Mouse (Mus musculus): ENCODE results near the gene Mcm2. TPM values are rescaled to one million over a fixed set of nuclear protein-coding genes. Genes with fewer than 3 reads are reported as not detected.
A peak's percentile ranks its signal among the peaks of the same experiment; 100 is the strongest.

Gene Mcm2
- polyA plus RNA-seq, 1 experiment, result 42.1 TPM

- H3K4me3 ChIP-seq, result no peak overlapping the region
Measured at GRCm38 (mm10) chr6:88905042-88905441, 6.5 kb upstream of the Mcm2 start.

DNA sequence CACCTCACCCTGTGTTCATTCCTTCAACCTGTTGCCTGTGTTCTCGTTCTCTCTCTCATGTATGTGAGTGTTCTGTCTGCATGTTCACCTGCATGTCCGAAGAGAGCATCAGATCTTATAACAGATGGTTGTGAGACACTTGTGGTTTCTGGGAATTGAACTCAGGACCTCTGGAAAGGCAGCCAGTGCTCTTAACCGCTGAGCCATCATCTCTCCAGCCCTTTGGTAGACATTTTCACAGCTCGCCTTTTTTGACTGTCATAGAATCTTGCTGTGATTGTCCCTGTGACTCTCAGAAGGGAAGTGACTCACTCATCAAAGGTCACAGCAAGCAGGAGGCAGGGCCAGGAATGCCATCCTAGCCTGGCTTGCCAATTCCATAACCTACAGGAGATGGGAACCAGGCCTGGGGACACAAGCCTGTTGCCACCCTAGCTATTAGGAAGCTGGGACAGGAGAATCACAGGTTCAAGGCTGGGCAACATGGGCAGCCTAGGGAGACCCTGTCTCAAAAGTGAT, 5.9 kb upstream of the Mcm2 start:
- no peak overlapping the region for H3K4me3 ChIP-seq
- peak overlapping the region; percentile 12 for H3K4me2 ChIP-seq (ENCODE audit: low read depth)
- H3K27me3 ChIP-seq (ENCODE audit: control insufficient read depth, insufficient read depth, insufficient read length), result no peaks in the 10 kb centered on the region
- TF ChIP-seq MYOD1 (IDR thresholded peaks at IDR 0.05; ENCODE audit: control insufficient read depth in 1 of 3, insufficient read length in 2 of 3, low read depth in 2 of 3) (no peak), SRF (IDR thresholded peaks at IDR 0.05; ENCODE audit: control insufficient read depth, insufficient read length, low read depth) (no peak), MYOG (IDR thresholded peaks at IDR 0.05; ENCODE audit: control insufficient read depth in 1 of 3, insufficient read depth in 1 of 3, insufficient read length in 2 of 3, low read depth in 2 of 3) (no peak), POLR2AphosphoS2 (IDR thresholded peaks at IDR 0.05; ENCODE audit: insufficient read length, low read depth) (no peak), MAX (IDR thresholded peaks at IDR 0.05; ENCODE audit: low read depth) (no peak), TCF12 (IDR thresholded peaks at IDR 0.05; ENCODE audit: insufficient read depth, poor library complexity, severe bottlenecking) (no peak), TCF3 (IDR thresholded peaks at IDR 0.05; ENCODE audit: insufficient read length, low read depth) (no peak)
- no peak overlapping the region for H3ac ChIP-seq (ENCODE audit: control insufficient read depth, insufficient read length)
- H3K79me2 ChIP-seq (ENCODE audit: control insufficient read depth, insufficient read depth), result peaks cover 6% of the 10 kb centered on the region
- no peaks in the 10 kb centered on the region for H3K36me3 ChIP-seq (ENCODE audit: control insufficient read depth, insufficient read depth)

More at GRCm38 (mm10) chr6:88905042-88905441, 6.5 kb upstream of the Mcm2 start:
- TF ChIP-seq REST (IDR thresholded peaks at IDR 0.05; ENCODE audit: insufficient read depth, insufficient read length) (no peak), TCF12 (IDR thresholded peaks at IDR 0.05; ENCODE audit: insufficient read depth, poor library complexity, severe bottlenecking) (no peak), E2F4 (IDR thresholded peaks at IDR 0.05; ENCODE audit: insufficient read depth) (no peak), MYOG (IDR thresholded peaks at IDR 0.05; ENCODE audit: control insufficient read depth in 1 of 3, insufficient read depth in 1 of 3, insufficient read length in 2 of 3, low read depth in 2 of 3) (no peak), MYOD1 (IDR thresholded peaks at IDR 0.05; ENCODE audit: control insufficient read depth in 1 of 3, insufficient read length in 2 of 3, low read depth in 2 of 3) (no peak), POLR2AphosphoS2 (IDR thresholded peaks at IDR 0.05; ENCODE audit: insufficient read length, low read depth) (no peak), USF1 (IDR thresholded peaks at IDR 0.05; ENCODE audit: low read depth) (no peak), POLR2A (IDR thresholded peaks at IDR 0.05; ENCODE audit: insufficient read length, low read depth) (no peak), TCF3 (IDR thresholded peaks at IDR 0.05; ENCODE audit: insufficient read length, low read depth) (no peak), MAX (IDR thresholded peaks at IDR 0.05; ENCODE audit: low read depth) (no peak), SRF (IDR thresholded peaks at IDR 0.05; ENCODE audit: control insufficient read depth, insufficient read length, low read depth) (no peak), CEBPB (IDR thresholded peaks at IDR 0.05; ENCODE audit: insufficient read depth, poor library complexity, severe bottlenecking) (no peak)
- no peak overlapping the region for H3ac ChIP-seq (ENCODE audit: control insufficient read depth, insufficient read length)
- H3K4me2 ChIP-seq (ENCODE audit: low read depth), result peak overlapping the region; percentile 6
- peaks cover 6% of the 10 kb centered on the region for H3K79me2 ChIP-seq (ENCODE audit: control insufficient read depth, insufficient read depth)
- no peaks in the 10 kb centered on the region for H3K27me3 ChIP-seq (ENCODE audit: control insufficient read depth, insufficient read depth, insufficient read length)
- no peaks in the 10 kb centered on the region for H3K36me3 ChIP-seq (ENCODE audit: control insufficient read depth, insufficient read depth)

GRCm38 (mm10) chr6:88903708-88904107, 5.1 kb upstream of the Mcm2 start:
- Histone ChIP-seq H3K27me3 (ENCODE audit: control insufficient read depth, insufficient read depth, insufficient read length) (no peaks in the 10 kb centered on the region), H3K4me3 (peak overlapping the region; percentile 51), H3ac (ENCODE audit: control insufficient read depth, insufficient read length) (no peak overlapping the region), H3K4me2 (ENCODE audit: low read depth) (peak overlapping the region; percentile 81), H3K79me2 (ENCODE audit: control insufficient read depth, insufficient read depth) (peaks cover 6% of the 10 kb centered on the region), H3K36me3 (ENCODE audit: control insufficient read depth, insufficient read depth) (no peaks in the 10 kb centered on the region)
- TF ChIP-seq MAX (IDR thresholded peaks at IDR 0.05; ENCODE audit: low read depth) (no peak), SRF (IDR thresholded peaks at IDR 0.05; ENCODE audit: control insufficient read depth, insufficient read length, low read depth) (no peak), E2F4 (IDR thresholded peaks at IDR 0.05; ENCODE audit: insufficient read depth) (no peak), REST (IDR thresholded peaks at IDR 0.05; ENCODE audit: insufficient read depth, insufficient read length) (no peak), POLR2AphosphoS2 (IDR thresholded peaks at IDR 0.05; ENCODE audit: insufficient read length, low read depth) (no peak)

DNA sequence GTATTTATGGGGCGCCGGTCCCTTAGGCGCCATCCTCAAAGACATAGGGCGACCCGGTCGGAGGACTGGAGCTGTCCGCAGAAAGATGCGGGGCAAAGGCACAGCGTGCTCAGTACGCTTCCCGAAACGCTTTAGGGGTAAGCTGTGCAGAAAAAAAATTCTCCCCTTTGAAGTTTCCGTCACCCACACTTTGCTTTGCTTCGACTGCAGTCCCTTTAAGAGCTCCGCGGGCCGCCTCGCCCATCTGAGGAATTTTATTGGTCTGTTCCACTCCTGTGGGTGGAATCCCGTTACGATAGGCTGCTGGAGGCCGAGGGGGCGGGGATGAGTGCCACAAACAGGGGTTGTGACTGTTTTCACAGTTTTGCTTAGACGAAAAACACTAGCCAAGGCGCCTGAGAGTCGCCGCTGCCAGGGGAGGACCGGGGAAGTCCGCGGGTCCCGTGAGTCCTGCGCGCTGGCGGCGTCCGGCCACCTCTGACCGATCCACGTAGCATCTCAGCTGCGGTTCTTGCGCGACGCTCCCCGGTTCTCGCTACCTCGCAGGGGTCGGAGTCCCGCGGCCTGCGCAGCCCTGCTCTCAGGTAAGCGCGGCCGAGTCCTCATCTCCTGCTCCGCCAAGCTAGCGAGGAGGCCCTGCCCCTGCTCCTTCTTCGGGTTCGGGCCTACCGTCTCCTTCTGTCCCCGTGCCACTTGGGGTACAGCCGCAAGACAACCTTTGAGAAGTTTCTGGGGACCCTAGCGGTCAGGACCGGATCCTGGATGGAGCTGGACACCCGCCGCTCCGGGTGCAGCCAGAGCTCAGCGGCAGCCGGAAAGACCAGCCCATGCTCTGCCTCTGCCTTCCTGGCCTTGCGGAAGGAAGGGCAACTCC, 3.6 kb upstream of the Mcm2 start, which contains the start of gene Tpra1:
Tpra1 (plus strand) TSS at position 305 of the 874 bp plus-strand sequence.
- Histone ChIP-seq H3K4me3 (peak within 1 kb of the TSS; percentile 51), H3ac (ENCODE audit: control insufficient read depth, insufficient read length) (peak within 1 kb of the TSS; percentile 93), H3K4me2 (ENCODE audit: low read depth) (peak within 1 kb of the TSS; percentile 98), H3K27me3 (ENCODE audit: control insufficient read depth, insufficient read depth, insufficient read length) (no peaks in the 10 kb centered on the region), H3K79me2 (ENCODE audit: control insufficient read depth, insufficient read depth) (peaks cover 6% of the 10 kb centered on the region), H3K36me3 (ENCODE audit: control insufficient read depth, insufficient read depth) (no peaks in the 10 kb centered on the region)
- TF ChIP-seq POLR2AphosphoS2 (IDR thresholded peaks at IDR 0.05; ENCODE audit: insufficient read length, low read depth) (peak; percentile 49), SRF (IDR thresholded peaks at IDR 0.05; ENCODE audit: control insufficient read depth, insufficient read length, low read depth) (no peak), POLR2A (IDR thresholded peaks at IDR 0.05; ENCODE audit: insufficient read length, low read depth) (peak; percentile 60)

DNA sequence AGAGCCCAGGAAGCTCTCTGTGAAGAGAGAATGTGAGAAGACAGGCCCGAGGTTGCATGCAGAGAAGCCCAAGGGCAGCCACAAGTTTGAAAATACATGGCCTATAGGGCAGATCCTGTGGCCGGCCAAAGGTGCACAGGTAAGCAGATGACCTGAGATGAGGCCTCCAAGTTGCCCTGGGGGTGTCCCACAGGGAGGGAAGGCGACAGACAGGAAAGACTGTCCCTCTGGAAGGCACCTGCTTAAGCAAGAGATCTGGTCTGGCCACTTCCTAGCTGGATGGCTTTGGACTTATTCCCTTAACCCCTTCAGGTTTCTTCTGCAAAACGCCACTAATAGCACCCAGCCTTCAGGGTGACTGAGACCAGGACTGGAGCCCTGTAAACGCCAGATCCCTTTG, 2.9 kb upstream of the Mcm2 start:
- Histone ChIP-seq H3K79me2 (ENCODE audit: control insufficient read depth, insufficient read depth) (peaks cover 6% of the 10 kb centered on the region), H3K4me3 (peak overlapping the region; percentile 51), H3K36me3 (ENCODE audit: control insufficient read depth, insufficient read depth) (no peaks in the 10 kb centered on the region), H3K4me2 (ENCODE audit: low read depth) (peak overlapping the region; percentile 98), H3ac (ENCODE audit: control insufficient read depth, insufficient read length) (peak overlapping the region; percentile 93), H3K27me3 (ENCODE audit: control insufficient read depth, insufficient read depth, insufficient read length) (no peaks in the 10 kb centered on the region)
- TF ChIP-seq SRF (IDR thresholded peaks at IDR 0.05; ENCODE audit: control insufficient read depth, insufficient read length, low read depth) (no peak), MYOG (IDR thresholded peaks at IDR 0.05; ENCODE audit: control insufficient read depth in 1 of 3, insufficient read depth in 1 of 3, insufficient read length in 2 of 3, low read depth in 2 of 3) (no peak), E2F4 (IDR thresholded peaks at IDR 0.05; ENCODE audit: insufficient read depth) (no peak)
